Mouse (Mus musculus) right cerebral cortex, postnatal 36 days (tissue): Measurements from ENCODE around the gene Slc25a35.
"Not testable (repeated sequence)": the region's sequence is repeated elsewhere in the genome, so short reads cannot be mapped to it uniquely, and the experiment has no call there.

Experiments used
- DNase-seq, 2 experiments: peaks; one replicate each; pipeline ENCODE4 v3.0.0; 2022; ENCODE audit warnings: low spot score in 2 of 2, mixed read lengths in 1 of 2

The Slc25a35 gene

GRCm38 (mm10) chr11:68967337-68968282 is at the start of gene Slc25a35:
Gene Slc25a35, plus strand, starts transcription at chr11:68968131.
- DNase-seq = peak; percentile 88 to 92

GRCm38 (mm10) chr11:68923191-68923590 is 44.7 kb upstream of the Slc25a35 start:
- no peak for DNase-seq

- no peak for DNase-seq
These were observed 43.2 kb upstream of the Slc25a35 start for GRCm38 (mm10) chr11:68924749-68925148.

- no peak for DNase-seq
These were observed 41.0 kb upstream of the Slc25a35 start, which contains the start of gene Odf4 for GRCm38 (mm10) chr11:68926981-68927380. Gene Odf4, minus strand, starts transcription at chr11:68927081.

GRCm38 (mm10) chr11:68929947-68930346 is 38.0 kb upstream of the Slc25a35 start:
- no peak for DNase-seq

GRCm38 (mm10) chr11:68933885-68934507 is 33.9 kb upstream of the Slc25a35 start:
- DNase-seq = no peak

- not testable (repeated sequence) for DNase-seq
These were observed 31.0 kb upstream of the Slc25a35 start for GRCm38 (mm10) chr11:68936951-68937350.

GRCm38 (mm10) chr11:68939451-68940304 is 28.3 kb upstream of the Slc25a35 start:
- DNase-seq = peak; percentile 80 to 89

- DNase-seq = no peak
These were observed 27.4 kb upstream of the Slc25a35 start for GRCm38 (mm10) chr11:68940516-68940915.

GRCm38 (mm10) chr11:68942731-68943130 is 25.2 kb upstream of the Slc25a35 start:
- no peak for DNase-seq

GRCm38 (mm10) chr11:68945245-68945644 is 22.7 kb upstream of the Slc25a35 start:
- no peak for DNase-seq

- DNase-seq = no peak
These were observed 21.9 kb upstream of the Slc25a35 start for GRCm38 (mm10) chr11:68946001-68946400.

- DNase-seq = peak; percentile 60 to 61
These were observed 21.0 kb upstream of the Slc25a35 start for GRCm38 (mm10) chr11:68946806-68947440.

- peak in 1 of 2 experiments; percentile 20 for DNase-seq
These were observed 20.4 kb upstream of the Slc25a35 start for GRCm38 (mm10) chr11:68947542-68947993.

GRCm38 (mm10) chr11:68953903-68954302 is 14.0 kb upstream of the Slc25a35 start:
- DNase-seq = no peak

GRCm38 (mm10) chr11:68954408-68954807 is 13.5 kb upstream of the Slc25a35 start:
- no peak for DNase-seq

GRCm38 (mm10) chr11:68955473-68955872 is 12.5 kb upstream of the Slc25a35 start:
- DNase-seq = no peak

GRCm38 (mm10) chr11:68956107-68956506 is 11.8 kb upstream of the Slc25a35 start:
- DNase-seq = no peak

GRCm38 (mm10) chr11:68956697-68957096 is 11.2 kb upstream of the Slc25a35 start:
- no peak for DNase-seq

GRCm38 (mm10) chr11:68957308-68957707 is 10.6 kb upstream of the Slc25a35 start, which contains the start of gene Arhgef15:
Gene Arhgef15, minus strand, starts transcription at chr11:68957480.
- no peak for DNase-seq

- DNase-seq = no peak
These were observed 10.0 kb upstream of the Slc25a35 start for GRCm38 (mm10) chr11:68957971-68958370.
